In the genomic region with DNA sequence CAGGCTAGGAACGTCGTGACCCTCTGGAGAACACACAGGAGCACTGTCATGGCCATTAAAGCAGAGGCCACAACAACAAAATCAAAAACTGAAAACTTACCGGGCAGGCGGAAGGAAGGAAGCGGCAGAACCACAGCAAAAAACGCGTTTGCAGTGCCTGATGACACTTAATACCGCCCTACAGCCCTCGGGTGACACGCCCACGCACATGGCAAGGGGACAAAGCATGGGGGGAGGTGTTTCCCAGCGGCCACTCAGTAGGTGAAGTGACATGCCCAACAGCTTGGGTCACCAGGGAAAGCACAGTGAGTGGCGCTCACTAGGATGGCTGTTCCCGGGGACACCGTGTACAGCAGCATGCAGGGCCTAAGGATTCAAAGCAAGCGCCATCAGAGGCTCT, we compare ENCODE assay signal across 12 mouse cellular contexts.
DNase-seq lines count a peak whose midpoint lies in the region; ATAC-seq and TF ChIP-seq lines count a peak whose summit lies in the region.
"Had no signal": no experiment of that assay in that cellular context is flagged by ENCODE, and none has a peak within 500 bp of the region (broad histone marks: within the 10 kb centered on the region; RNA-seq: fewer than 3 reads in every experiment).

No protein-coding gene starts in this region.

- TF ChIP-seq EP300 in stomach, postnatal 0 days (optimal IDR thresholded peaks at IDR 0.05) = no peak

- TF ChIP-seq POLR2A in thymus, adult 2 months (IDR thresholded peaks at IDR 0.05; ENCODE audit: control insufficient read depth, extremely low read depth, insufficient read depth, low read length, poor library complexity) = no peak

- H3K4me2 ChIP-seq in kidney, embryonic 14.5 days (replicated peaks; ENCODE audit: low read depth, low read length) = no peak overlapping the region
- no peak overlapping the region for H3K4me2 ChIP-seq in stomach, postnatal 0 days (replicated peaks; ENCODE audit: low read depth)
- H3K4me2 ChIP-seq: hindbrain, embryonic 15.5 days had no signal

- ATAC-seq in kidney, embryonic 14.5 days (ENCODE audit: low FRiP score, low TSS enrichment) = peak; percentile 50
- ATAC-seq in stomach, postnatal 0 days (ENCODE audit: low FRiP score, low TSS enrichment) = 0 out of 2 replicates have a peak, but pooled peaks have one; percentile 11

- no peak overlapping the region for H3K4me3 ChIP-seq in kidney, embryonic 14.5 days (ENCODE audit: low read length)
- peak overlapping the region; percentile 33 for H3K4me3 ChIP-seq in thymus, adult 2 months (ENCODE audit: control insufficient read depth, insufficient read depth, low read length)
- H3K4me3 ChIP-seq in limb, embryonic 10.5 days = no peak overlapping the region
- no peak overlapping the region for H3K4me3 ChIP-seq in stomach, postnatal 0 days (ENCODE audit: low read depth, low read length)
- H3K4me3 ChIP-seq: hindbrain, embryonic 15.5 days had no signal

- 47% methylated on average over 16 of the region's 16 CpGs for WGBS in kidney, embryonic 14.5 days
- 8% methylated on average over 16 of the region's 16 CpGs for WGBS in thymus, adult 2 months
- 85% methylated on average over 16 of the region's 16 CpGs for WGBS in limb, embryonic 10.5 days
- 69% methylated on average over 16 of the region's 16 CpGs for WGBS in stomach, postnatal 0 days

- no peaks in the 10 kb centered on the region for H3K27me3 ChIP-seq in kidney, embryonic 14.5 days (ENCODE audit: control insufficient read depth, insufficient read depth, low read length)
- H3K27me3 ChIP-seq in thymus, adult 2 months (ENCODE audit: control insufficient read depth, insufficient read depth, low read length) = no peaks in the 10 kb centered on the region
- no peaks in the 10 kb centered on the region for H3K27me3 ChIP-seq in limb, embryonic 10.5 days (ENCODE audit: low read depth, poor library complexity, severe bottlenecking)
- H3K27me3 ChIP-seq in stomach, postnatal 0 days (ENCODE audit: control insufficient read depth, insufficient read depth, low read length) = no peaks in the 10 kb centered on the region
- H3K27me3 ChIP-seq: hindbrain, embryonic 15.5 days had no signal

- TF ChIP-seq CTCF in thymus, adult 2 months (IDR thresholded peaks at IDR 0.05; ENCODE audit: borderline replicate concordance, control insufficient read depth, extremely low read depth, insufficient read depth, low read length, poor library complexity) = no peak
- no peak for TF ChIP-seq CTCF in stomach, postnatal 0 days (IDR thresholded peaks at IDR 0.05; ENCODE audit: low read depth)

- H3K27ac ChIP-seq in kidney, embryonic 14.5 days (ENCODE audit: low read depth, low read length) = peak overlapping the region; percentile 65; the same call in 1 of the 2 replicates
- peak overlapping the region; percentile 73 for H3K27ac ChIP-seq in thymus, adult 2 months (ENCODE audit: control insufficient read depth, insufficient read depth, low read length)
- H3K27ac ChIP-seq in limb, embryonic 10.5 days = no peak overlapping the region
- H3K27ac ChIP-seq in stomach, postnatal 0 days (replicated peaks) = peak overlapping the region; percentile 45
- H3K27ac ChIP-seq: hindbrain, embryonic 15.5 days had no signal

- no peak overlapping the region for H3K9ac ChIP-seq in kidney, embryonic 14.5 days (ENCODE audit: low read depth, low read length)
- no peak overlapping the region for H3K9ac ChIP-seq in stomach, postnatal 0 days (ENCODE audit: low read length)
- H3K9ac ChIP-seq: hindbrain, embryonic 15.5 days had no signal

- H3K4me1 ChIP-seq in kidney, embryonic 14.5 days (ENCODE audit: control insufficient read depth, insufficient read depth, low read length) = peaks cover 38% of the 10 kb centered on the region
- peaks cover 55% of the 10 kb centered on the region for H3K4me1 ChIP-seq in thymus, adult 2 months (replicated peaks; ENCODE audit: control insufficient read depth, insufficient read depth, low read length)
- H3K4me1 ChIP-seq in limb, embryonic 10.5 days = peaks cover 44% of the 10 kb centered on the region
- H3K4me1 ChIP-seq in stomach, postnatal 0 days (replicated peaks; ENCODE audit: control insufficient read depth, insufficient read depth) = peaks cover 8% of the 10 kb centered on the region

- no peaks in the 10 kb centered on the region for H3K9me3 ChIP-seq in kidney, embryonic 14.5 days (ENCODE audit: control insufficient read depth, low read length)
- H3K9me3 ChIP-seq in limb, embryonic 10.5 days (replicated peaks) = no peaks in the 10 kb centered on the region
- H3K9me3 ChIP-seq in stomach, postnatal 0 days (ENCODE audit: control insufficient read depth, low read length) = no peaks in the 10 kb centered on the region
- H3K9me3 ChIP-seq: hindbrain, embryonic 15.5 days had no signal

- no peaks in the 10 kb centered on the region for H3K36me3 ChIP-seq in kidney, embryonic 14.5 days (ENCODE audit: control insufficient read depth, insufficient read depth, low read length)
- H3K36me3 ChIP-seq in thymus, adult 2 months (ENCODE audit: control insufficient read depth, insufficient read depth, low read length) = no peaks in the 10 kb centered on the region
- H3K36me3 ChIP-seq in limb, embryonic 10.5 days = peaks cover 18% of the 10 kb centered on the region
- no peaks in the 10 kb centered on the region for H3K36me3 ChIP-seq in stomach, postnatal 0 days (ENCODE audit: control insufficient read depth, insufficient read depth, low read length)
- H3K36me3 ChIP-seq: hindbrain, embryonic 15.5 days had no signal

- no peak for DNase-seq in kidney, adult 8-10 months
- DNase-seq in thymus, adult 2 months = no peak
- DNase-seq in thymus, postnatal 14 days = no peak
- DNase-seq in limb, embryonic 10.5 days (ENCODE audit: low spot score) = peak; percentile 28
- DNase-seq in stomach, postnatal 0 days (ENCODE audit: low spot score) = no peak
- no peak for DNase-seq in cerebellum, adult 8-10 months
- no peak for DNase-seq in layer of hippocampus, postnatal 25 days (ENCODE audit: extremely low spot score in 1 of 2, low spot score in 1 of 2)
- DNase-seq: adrenal gland, postnatal 10 days; cerebellum, postnatal 10 days; gastrocnemius, postnatal 25 days had no signal
